Mouse (Mus musculus) CD4-positive, CD25-positive, alpha-beta regulatory T cell, adult 2 months (primary cell): ENCODE results near the gene Psmb3.

Experiments used
- DNase-seq: peaks from one replicate; pipeline ENCODE4 v3.0.0-alpha.2; 2012; ENCODE audit warnings: low read depth, low spot score

The Psmb3 gene

DNA sequence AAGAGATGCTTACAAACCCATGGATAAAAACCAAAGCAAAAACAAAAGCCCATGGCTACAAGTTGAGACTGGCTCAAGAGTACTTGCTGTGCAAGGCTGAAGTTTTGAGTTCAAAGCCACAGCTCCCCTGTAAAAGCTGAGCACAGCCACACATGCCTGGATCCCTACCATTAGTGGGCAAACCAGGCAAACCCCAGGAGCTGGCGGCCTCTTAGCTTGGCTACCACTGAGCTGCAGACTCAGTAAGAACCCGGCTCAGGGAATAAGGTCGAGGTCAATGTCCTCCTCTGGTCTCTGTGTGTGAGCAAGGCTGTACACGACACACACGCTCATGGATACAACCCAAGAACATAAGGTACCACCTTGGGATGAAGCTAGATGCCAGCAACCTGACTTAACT lies 45.3 kb downstream of the Psmb3 start:
- DNase-seq: no peak

DNA sequence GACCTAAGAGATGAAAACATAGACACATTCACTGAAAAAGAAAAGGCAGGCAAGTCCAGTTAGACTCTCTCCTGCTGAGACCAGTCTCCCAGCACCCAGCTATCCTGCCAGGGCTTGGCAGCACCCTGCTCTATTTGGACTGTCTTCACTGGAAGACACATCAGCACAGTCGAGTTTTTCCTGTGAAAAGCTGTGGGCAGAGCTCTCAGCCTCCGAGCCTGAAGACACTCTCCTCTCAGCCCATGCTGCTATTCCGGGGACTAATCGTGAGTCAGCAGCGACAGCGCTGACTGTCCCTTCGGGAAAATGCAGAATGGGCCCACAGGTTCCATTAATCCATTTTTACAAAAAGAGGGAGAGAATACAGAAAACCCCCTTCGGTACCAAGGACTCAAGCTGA lies 50.1 kb downstream of the Psmb3 start:
- no peak for DNase-seq

DNA sequence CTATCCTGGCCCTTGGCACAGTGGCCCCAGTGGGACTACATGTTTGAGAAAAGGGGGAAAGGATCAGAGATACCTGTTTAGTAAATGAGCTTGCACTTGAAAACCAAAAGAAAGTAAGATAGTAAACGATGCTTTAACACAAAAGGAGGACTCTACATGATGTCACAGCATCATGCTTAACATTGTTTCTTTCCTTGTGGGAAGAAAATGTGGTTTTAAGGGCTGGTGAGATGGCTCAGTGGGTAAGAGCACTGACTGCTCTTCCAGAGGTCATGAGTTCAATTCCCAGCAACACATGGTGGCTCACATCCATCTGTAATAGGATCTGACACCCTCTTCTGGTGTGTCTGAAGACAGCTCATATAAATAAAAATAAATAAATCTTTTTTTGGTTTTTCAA lies 54.9 kb downstream of the Psmb3 start:
- no peak for DNase-seq

DNA sequence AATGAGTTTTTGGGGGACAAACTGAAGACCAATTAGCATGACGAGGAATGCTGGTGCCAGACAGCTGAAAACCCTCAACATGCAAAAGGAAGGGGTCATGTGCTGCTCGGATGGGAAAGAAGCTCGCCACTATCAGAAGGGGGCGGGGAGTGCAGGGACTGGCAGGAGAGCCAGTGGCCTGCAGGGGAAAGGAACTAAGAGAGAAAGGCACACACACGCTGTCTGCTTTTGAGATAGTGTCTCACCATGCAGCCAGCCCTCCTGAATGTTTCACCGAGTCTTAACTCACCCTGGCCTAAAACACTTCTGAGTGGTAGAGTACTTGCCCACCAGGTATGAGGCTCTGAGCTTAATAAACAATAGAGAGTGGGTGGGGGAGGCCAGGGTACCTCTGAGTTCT lies 55.7 kb downstream of the Psmb3 start:
- DNase-seq: no peak

DNA sequence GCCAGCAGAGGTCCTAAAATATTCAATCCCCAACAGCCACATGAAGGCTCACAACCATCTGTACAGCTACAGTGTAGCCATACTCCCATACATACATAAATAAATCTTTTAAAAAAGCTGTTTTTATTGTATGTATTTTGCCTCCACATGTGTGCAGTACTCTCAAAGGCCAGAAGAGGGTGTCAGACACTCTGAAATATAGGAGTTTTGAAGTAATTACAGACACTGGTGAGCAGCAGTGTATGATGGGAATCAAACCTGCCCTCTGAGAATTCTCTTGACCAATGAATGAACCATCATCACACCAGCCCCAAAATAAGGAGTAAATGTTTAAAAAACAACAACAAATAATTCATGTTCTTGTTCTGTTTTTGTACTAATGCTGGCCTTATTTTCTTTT lies 58.4 kb downstream of the Psmb3 start:
- peak; percentile 34 for DNase-seq
